Mouse (Mus musculus) layer of hippocampus, postnatal 36 days (tissue): Measurements from ENCODE around the gene Cpeb1. TPM values are rescaled to one million over a fixed set of nuclear protein-coding genes. Genes with fewer than 3 reads are reported as not detected.

ENCODE experiments used
- DNase-seq, 2 experiments: peaks; one replicate each; pipeline ENCODE4 v3.0.0; 2022
- total RNA-seq, 2 experiments: library from RNA; stranded (reverse); gene quantifications; 2 replicates each; pipeline ENCODE4 v1.2.3; 2021

Cpeb1 gene
- total RNA-seq, 2 experiments from 2014 or later = 108 to 115 TPM

DNA sequence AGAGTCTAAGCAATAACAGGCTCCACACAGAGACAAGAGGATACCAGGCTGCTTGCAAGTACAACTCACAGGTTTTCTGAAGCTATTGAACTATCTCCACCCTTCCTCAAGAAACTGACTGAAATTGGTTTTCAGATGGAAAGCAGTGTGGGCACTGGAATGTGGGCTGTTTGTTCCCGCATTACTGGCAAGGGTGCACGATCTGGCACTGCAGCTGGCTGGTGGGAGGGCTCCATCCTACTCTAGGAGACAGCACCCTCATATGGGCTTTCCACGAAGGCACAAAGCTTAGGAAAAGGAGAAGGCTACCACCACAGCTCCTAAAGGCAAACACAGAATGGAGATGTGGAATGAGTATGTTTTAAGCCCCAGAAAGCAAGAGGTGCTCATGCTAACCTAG lies 85.5 kb downstream of the Cpeb1 start:
- peak; percentile 82 to 85 for DNase-seq

DNA sequence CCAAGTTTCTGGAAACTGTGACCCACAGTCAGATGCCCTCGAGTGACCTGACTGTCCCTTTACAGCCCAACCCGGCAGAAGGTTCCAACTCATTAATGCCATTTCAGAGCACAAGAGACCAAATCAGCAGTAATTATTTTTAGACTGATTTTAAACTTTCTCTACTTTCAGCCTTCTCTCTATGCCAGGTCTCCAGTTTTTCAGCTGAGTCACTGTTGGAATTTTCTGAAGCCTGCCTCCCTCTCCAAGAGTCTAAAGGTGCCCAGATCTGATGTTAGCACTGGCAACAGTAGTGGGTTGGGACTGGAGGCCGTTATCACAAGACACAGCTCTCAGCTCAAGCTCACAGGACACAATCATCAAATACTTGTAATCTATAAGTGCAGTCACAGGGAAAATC lies 87.3 kb downstream of the Cpeb1 start:
- DNase-seq = no peak

DNA sequence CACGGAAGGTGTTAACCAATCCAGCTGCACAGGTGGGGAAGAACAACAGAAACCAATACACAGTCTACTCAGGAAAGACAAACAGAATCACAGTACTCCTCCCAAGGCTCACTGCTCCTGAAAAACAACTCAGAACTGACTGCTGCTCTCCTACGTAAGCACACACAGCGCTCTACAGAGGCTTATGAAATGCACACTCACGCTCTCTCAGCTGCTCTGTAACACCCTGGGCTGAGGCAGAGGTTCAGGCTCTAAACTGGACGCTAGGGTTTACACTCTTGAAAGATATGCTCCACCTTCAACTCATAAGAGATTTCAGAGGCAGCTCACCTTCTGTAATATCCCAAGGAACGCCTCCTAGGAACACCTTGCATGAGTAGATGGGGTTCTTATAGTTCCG lies 98.3 kb downstream of the Cpeb1 start:
- no peak for DNase-seq

DNA sequence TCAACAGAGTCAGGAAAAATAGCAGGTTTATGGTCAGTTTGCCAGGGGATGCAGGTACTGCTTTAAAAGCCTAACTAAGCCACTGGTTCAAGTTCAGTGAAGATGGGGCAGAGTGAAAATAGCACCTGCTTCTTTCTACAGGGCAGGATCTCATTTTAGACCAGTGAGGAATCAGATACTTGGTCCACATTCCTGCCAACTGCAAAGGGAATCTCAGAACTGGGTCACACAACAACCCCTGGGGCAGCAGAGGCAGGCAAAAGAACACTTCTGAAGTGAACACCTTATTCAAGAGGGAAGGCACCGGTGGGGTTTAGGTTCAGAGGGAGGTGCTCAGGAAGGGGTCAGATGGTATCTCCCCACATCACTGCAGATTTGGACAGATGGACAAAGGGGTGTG lies 98.9 kb downstream of the Cpeb1 start:
- DNase-seq = no peak

DNA sequence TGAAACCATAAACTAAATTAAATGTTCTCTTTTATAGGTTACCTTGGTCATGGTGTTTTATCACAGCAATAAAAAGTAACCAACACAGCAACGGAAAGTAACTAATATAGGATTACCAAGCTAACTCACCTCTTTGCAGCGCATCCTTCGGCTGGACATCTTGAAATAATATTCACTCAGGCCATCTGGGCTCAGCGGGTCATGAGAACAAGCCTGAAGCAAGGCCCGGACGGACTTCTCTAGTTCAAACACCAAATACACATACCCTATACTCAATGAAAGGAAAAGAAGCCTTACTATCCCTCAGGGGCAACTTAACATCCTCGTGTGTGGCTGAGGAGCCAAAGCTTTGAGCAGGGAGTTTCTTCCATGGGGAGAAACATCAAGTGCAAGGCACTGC lies 99.5 kb downstream of the Cpeb1 start:
- DNase-seq = no peak

DNA sequence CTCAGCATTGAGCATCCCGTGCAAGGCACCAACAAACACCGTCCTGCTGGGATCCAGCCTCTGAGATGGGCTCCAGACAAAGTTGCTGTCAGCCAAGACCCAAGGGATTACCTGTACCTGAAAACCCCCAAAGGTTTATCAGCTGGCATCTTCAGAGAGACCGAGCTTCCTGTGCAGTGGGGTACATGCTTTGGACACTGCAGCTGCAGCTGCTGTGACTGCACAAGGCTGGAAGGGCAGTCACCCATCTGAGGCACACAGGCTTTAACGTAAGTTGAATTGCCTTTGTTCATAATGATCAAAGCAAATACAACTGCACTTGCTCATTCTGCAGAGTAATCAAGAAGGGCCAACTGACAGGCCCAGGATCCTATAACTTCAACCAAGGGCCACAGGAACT lies 103.4 kb downstream of the Cpeb1 start:
- DNase-seq = no peak

DNA sequence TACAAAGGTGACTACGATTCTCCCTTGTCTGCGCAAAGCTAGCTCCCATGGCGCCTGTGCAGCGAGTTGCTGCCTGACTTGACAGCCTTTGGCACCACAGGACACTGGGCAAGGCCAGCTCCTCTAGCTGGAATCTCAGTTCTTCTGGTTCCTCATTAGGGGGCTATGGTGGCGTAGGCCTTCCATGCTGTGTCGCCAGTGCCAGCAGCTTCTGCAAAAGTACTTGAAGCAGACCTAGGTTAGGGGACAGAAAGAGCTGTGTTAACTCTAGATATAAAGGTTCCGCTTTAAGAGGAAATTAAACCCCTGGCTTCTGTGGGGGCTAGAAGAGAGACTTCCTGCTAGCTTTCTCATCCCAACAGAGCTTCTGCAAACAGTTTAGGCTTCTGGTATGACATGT lies 107.1 kb downstream of the Cpeb1 start:
- no peak for DNase-seq

DNA sequence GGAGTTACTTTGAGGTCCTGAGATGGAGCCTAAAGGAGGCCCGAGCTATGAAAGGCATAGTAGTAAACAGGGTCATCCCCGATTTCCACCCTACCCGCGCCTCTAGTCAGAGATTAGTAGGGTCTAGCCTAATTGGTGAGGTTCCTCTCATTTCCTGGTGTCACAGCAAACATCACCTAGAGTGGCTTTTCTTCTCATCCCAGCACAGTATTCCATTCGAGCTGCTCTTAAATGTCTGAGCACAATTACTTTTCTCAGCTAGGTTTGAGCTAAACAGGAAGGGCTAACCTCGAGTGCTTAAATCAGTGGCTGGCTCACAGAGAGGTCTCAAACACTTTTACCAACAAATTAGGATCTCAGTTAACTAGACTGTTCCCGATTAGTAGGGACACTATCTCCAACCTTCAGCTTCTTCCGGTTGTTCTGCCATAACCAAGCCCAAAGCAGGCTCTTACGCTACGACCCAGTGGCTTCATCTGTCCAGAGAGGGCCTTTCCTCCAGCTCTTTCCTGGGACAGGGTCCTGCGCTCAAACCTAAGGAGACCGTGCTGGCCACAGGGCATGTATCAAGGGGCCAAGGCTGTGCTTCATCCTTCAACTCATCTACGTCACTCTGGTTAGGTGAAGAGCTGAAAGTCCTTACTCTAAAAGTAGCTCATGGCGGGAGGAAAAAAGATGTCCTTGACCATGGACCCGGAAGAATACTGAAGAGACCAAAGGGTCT lies 109.7 kb downstream of the Cpeb1 start:
- no peak for DNase-seq

DNA sequence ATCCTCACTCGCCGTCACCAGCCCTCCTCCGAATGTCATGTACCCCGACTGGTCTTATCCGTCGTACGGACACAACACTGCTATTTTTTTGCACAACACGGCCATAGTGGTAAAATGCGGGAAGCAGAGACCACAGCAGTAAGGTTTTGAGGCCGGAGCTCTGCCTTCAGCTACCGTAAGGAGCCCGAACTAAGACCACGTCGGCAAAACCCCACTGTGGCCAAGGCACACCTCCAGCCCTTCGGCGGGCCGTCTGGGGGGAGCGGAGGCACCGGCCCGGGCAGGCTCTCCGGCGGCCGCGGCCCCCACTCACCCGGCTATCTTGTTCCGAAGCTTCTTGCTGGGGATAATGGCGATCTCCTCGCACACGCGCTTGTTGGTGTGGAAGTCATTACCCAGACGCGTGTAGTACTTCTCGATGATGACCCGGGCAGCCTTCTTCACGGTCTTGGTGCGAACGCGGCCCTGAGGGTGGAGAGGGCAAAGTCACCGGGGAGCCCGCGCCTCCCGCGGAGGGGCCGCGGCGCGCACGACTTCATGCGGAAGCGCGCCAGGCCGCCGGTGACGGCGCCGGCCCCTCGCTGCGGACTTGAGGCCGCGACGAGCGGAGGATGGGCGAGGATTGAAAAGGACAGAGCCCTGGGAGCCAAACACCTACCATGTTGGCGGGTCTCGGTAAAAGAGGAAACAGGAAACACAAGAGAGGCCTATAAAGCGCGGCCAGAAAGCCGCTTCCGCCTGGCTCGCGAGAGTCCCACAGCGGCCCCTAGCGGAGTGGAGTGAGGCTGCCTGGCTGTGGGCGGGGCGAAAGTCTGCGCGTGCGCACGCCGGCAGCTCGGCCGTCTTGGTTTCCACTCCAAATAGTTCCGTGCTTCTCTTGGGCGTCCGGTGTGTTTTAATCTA lies 110.5 kb downstream of the Cpeb1 start, which contains the start of gene Rps17:
Gene Rps17 (minus strand): TSS at position 711 of the 903 bp plus-strand sequence.
- peak; percentile 97 to 98 for DNase-seq

DNA sequence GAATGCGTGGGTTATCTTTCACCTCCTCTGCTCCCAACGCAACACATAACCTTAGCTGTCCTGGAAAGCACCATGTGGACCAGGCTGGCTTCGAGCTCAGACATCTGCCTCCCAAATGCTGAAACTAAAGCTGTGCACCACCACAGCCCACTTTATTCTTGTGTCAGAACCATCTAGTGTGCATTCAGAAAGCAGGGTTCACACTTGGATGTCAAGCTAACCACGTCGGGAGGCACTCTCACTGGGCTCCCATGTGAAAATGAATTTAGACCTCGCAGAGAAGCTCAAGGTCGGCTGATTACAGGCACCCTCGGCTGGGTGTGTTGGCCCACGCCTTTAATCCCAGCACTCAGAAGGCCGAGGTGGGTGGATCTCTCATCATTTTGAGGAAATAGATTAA lies 111.4 kb downstream of the Cpeb1 start:
- DNase-seq = no peak

DNA sequence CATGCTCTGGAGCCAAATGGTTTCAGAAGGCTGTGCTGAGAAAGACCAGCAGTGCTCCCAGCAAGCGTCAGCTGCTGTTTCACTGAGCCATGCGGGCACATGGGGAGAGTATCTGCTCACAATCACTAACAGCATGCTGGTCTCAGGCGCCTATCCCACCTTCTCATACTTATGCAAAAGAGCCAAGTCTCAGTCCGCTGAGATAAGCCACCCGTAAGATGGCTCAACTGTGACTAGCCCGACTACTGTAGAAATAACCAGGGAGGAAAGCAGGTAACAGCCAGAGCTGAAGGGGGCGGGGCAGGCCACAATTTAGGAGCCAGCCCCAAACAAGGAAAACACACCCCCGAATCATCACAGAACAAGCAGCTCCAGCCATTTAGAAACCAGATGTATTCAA lies 111.9 kb downstream of the Cpeb1 start:
- DNase-seq = no peak

DNA sequence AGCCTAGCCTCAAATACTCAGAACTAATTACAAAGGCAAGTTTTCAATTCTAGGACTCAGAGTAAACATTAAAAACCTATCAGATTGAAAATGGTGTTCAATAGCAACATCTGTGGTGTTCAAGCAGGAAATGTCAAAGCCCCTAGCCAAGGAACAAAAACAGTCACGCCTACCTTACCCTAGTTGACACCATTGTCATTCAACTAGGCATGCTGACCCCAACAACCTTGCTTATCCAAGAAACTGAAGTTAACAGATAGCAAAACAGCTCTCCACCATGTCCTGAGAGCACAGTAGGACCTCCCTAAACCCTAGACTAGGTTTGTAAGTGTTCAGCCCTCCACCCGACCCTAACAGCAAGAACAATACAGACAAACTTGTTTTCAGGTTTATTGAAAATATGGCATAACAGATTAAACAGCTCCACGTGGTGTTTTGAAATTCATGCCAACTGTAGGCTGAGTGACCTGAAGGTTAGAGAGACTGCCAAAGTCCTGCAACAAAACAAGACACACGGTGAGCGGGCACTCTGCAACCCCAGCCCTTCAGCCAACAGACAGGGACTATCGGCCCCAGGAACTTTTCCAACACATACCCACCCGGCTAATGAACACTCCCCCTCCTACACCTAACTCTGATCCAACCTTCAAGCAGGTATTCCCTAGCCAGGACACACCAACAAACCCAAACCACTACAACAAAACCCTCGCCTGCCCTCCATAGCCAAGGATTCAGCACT lies 112.7 kb downstream of the Cpeb1 start:
- DNase-seq = no peak

DNA sequence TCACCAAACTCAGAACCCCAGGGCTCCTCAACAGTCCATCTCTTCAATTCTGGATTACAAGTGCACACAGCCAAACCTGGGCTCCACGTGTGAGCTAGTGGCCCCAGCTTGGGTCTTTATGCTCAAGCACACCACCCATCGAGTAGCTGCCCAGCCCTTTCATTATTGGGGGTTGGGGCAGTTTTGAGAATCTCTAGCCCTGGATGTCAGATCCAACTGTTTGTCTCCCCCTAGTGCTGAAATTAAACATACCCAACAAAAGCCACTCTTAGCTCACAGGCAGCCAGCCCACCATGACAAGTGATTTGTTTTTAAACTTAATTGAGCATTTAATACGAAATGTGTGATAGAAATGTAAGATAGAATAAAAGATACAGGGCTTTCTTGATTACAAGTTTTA lies 113.7 kb downstream of the Cpeb1 start:
- DNase-seq = no peak

DNA sequence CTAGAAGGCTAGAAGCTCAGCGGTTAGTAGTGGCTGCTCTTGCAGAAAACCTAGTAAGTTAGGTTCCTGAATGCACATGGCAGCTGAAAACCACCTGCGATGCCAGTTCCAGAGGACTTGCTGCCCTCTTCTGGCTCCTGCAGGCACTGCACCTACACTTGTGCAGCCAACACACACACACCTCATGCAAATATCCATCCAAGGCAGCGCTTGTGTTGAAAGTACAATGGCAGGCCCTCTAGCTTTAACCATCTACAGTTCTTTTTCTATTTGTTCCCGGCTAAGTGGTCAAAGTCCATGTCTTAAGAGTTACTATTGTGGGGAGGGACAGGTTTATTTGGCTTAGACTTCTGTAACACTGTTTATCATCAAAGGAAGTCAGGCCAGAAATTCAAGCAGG lies 115.5 kb downstream of the Cpeb1 start:
- no peak for DNase-seq

DNA sequence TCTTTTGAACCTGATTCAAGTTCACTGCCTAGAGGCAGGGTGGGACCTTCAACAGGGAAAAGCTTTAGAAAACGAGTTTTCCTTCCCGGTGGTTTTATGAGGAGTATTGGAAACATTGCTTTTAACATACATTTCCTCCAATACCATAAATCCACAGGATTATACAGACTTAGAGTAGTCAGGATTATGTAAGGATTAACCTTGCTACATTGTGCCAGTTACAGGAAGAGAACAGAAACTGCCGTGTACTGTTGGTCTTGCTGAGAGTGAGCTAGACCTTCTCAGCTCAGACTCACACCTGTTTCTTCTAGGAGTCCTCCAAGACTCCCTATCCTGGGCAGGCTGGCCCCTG lies 116.8 kb downstream of the Cpeb1 start:
- DNase-seq = no peak

DNA sequence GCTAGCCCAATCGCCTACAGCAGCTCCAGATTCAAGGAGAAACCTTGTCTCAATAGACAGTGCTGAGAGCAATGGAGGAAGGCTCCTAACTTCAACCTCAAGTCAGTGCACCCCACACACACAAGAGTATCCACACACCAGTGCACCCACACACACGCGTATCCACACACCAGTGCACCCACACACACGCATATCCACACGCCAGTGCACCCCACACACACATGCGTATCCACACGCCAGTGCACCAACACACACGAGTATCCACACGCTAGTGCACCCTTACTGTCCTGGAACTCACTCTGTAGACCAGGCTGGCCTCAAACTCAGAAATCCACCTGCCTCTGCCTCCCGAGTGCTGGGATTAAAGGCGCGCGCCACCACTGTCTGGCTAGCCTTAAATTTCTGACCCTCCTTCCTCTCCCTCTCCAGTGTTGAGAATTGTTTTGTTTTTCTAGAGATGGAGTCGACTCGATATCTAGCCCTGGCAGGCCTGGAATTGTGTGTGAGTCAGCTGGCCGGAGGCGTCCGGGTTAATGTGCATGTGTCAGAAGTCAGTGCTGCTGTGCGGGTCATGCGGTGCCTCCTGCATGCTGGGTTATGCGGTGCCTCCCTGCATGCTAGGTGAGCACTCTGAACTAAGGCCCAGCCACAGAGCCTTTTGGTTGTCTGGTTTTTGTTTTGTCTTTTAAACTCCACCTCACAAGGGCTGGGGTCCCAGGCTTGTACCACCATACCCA lies 117.3 kb downstream of the Cpeb1 start:
- no peak for DNase-seq

DNA sequence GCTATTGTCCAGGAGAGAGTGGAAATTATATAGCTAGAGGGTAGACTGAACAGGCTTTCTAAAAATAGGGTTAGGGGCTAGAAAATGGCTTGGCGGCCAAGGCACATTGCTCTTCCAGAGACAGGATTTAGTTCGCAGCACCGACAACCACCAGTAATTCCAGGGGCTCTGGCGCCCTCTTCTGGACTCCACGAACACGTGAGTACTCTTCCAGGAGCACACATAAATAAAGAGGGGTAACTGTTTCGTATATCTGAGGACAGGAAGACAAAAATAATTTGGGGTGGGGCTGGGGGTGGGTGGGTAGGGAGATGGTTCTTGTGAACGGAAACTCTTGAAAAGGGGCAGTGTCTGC lies 118.9 kb downstream of the Cpeb1 start:
- DNase-seq = no peak

DNA sequence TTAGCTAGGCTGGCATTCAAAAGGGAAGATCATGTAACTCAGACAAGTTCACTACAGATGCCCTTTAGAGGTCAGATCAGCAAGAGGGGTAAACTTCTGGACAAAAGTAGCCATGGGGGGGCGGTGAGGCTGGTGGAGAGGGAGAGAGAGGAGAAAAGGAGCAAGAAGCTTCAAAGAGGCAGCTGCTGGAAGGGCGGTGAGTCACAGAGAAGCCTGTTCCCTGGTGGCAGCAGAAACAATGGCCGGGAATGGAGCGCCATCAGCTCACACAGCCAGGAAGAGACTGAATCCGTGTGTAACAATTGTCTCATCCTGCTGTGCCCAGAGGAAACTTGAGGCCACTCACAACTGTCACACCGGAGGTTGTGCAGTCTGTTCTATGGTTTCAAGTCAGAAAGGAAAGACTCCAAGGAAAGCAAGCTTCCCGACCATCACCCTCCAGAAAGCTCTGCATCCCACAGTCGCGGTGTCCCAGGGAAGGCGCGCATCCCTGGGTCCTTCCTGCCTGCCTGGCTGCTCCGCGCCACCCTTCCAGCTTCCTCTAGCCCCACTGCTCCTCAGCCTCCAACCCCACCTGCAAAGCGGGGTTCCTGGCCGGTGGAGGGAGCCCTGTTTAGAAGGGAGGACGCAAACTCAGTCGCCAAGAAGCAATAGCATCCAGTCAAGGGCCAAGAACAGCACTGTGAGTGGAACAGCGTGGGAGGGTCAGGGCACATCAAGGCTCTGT lies 119.4 kb downstream of the Cpeb1 start:
- DNase-seq = no peak

DNA sequence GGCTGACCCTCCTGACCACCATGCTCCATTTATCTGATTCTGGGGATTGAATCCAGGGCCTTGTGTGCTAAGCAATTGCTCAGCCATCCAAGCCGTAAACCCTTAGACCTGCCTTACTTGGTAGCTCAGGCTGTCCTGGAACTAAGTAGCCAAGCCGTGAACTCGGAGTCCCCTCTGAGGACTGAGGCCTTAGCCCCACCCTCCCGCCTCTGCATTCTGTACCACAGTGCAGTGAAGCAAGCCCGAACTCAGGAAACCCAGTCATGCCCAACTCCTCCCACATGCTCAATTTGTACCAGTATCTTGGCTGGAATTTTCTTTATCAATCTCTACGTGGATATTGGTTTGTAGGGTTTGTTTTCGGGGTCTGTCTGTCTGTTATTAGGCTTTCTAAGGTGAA lies 123.4 kb downstream of the Cpeb1 start:
- no peak for DNase-seq

DNA sequence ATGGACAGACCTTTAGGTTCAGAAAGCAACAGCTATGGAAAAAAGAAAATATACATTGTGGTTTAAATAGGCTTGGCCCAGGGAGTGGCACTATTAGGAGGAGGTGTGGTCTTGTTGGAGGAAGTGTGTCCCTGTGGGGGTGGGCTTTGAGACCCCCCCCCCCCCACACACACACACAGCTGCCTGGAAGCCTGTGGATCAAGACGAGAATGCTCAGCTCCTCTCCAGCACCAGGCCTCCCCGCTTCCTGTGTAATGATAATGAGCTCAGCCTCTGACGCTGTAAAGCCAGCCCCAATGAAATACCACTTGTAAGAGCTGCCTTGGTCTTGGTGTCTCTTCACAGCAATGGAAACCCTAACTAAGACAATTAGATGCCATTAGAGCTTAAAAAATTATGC lies 124.5 kb downstream of the Cpeb1 start:
- DNase-seq = no peak

DNA sequence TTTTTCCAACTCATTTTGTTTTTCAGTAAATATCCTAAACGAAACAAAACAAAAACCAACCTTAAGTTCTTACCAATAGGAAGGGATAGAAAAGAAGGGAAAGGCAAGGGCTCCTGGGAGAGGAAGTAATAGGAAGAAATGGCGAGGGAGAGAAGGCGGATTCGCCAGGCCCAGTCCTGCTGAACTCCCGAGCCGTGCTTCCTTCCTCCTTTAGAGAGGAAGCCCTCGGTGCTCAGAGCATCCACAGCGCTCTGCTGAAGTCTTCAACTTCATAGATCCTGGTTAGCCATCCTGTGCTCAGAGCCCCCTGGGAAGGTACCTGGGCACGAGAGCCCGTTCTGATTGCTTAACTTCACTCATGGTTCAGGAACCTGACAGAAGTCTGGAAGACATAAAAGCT lies 127.6 kb downstream of the Cpeb1 start:
- no peak for DNase-seq

DNA sequence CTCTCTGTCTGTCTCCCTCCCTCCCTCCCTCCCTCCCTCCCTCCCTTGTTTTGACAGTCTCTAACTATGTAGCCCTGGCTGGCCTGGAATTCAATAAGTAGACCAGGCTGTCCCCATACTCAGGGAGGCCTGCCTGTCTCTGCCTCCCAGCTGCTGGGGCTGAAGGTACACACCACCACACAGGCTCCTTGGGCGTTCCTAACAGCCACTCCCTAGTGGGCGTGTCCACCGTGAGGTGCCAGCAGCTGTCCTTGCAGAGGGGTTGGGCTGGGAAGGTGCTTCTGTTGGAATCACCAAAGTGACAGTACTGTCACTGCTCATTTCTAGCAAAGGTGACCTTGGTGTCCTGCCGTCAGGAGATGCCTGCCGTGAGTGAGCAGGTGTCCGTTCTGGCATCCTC lies 128.4 kb downstream of the Cpeb1 start:
- DNase-seq = no peak
